Mouse (Mus musculus) liver, embryonic 13.5 days (tissue): ENCODE measurements at regions not wholly inside any gene's neighbourhood (a gene's known extent, or its start where the extent isn't known, plus 50 kb on each side); places are given as distances from the start of the nearest gene placed in this dataset.

Experiments used
- ATAC-seq: fragments of 200-750 bp; cut with Nextera tagmentation; 2 replicates; pipeline ENCODE4 v1.8.0; 2017; ENCODE audit warnings: low read depth, mild to moderate bottlenecking, moderate number of reproducible peaks, moderate library complexity
- DNase-seq: peaks from one replicate; pipeline ENCODE4 v3.0.0; 2022
- H3K27ac ChIP-seq: fragments of 300-500 bp; sonication (generic); 2 replicates; pipeline ENCODE4 v1.5.1; 2015; ENCODE audit warnings: moderate library complexity, mild to moderate bottlenecking, inconsistent platforms
- H3K27me3 ChIP-seq: fragments of 300-500 bp; sonication (generic); 2 replicates; pipeline ENCODE4 v1.6.1; 2015; ENCODE audit warnings: mild to moderate bottlenecking, inconsistent platforms
- H3K36me3 ChIP-seq: fragments of 300-500 bp; sonication (generic); 2 replicates; pipeline ENCODE4 v1.6.1; 2015; ENCODE audit warnings: mild to moderate bottlenecking, inconsistent platforms
- H3K4me1 ChIP-seq: fragments of 300-500 bp; sonication (generic); replicated peaks from 2 replicates; pipeline ENCODE4 v1.6.1; 2015; ENCODE audit warnings: inconsistent platforms
- H3K4me2 ChIP-seq: fragments of 300-500 bp; sonication (generic); 2 replicates; pipeline ENCODE4 v1.6.1; 2015; ENCODE audit warnings: inconsistent platforms, mild to moderate bottlenecking, moderate library complexity
- H3K4me3 ChIP-seq: fragments of 300-500 bp; sonication (generic); replicated peaks from 2 replicates; pipeline ENCODE4 v1.5.1; 2015; ENCODE audit warnings: mild to moderate bottlenecking, inconsistent platforms
- H3K9ac ChIP-seq: fragments of 300-500 bp; sonication (generic); 2 replicates; pipeline ENCODE4 v1.6.1; 2015; ENCODE audit warnings: mild to moderate bottlenecking, inconsistent platforms
- H3K9me3 ChIP-seq: fragments of 300-500 bp; sonication (generic); replicated peaks from 2 replicates; pipeline ENCODE4 v1.6.1; 2016; ENCODE audit warnings: inconsistent platforms
- WGBS: fragments of 180-500 bp; shearing (Covaris S2); methylation state at CpG from one replicate; pipeline ENCODE4 v1.1.7; 2015; ENCODE audit not compliant: insufficient replicate concordance; 5-methylcytosine and 5-hydroxymethylcytosine counted together

DNA sequence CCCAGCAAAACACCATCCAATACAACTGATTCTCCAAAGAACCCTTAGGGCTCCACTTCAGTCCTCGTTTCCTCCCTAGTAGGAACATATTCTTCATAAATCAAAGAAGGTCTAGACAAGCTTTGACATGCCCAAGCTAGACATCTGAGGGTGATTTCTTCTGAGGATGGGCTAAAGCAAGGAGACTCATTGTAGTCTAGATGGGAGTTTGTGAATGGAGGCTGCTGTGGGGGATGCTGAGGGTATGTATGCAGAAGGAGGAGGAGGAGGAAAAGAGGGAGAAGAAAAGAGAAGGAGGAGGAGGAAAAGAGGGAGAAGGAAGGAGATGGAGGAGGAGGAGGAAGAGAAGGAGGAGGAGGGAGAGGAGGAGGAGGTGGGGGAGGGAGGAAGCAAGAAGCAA is 178.9 kb downstream of the Foxo1 start:
- no peak overlapping the region for H3K27ac ChIP-seq
- H3K9ac ChIP-seq = no peak overlapping the region
- DNase-seq = no peak
- no peaks in the 10 kb centered on the region for H3K9me3 ChIP-seq
- no peaks in the 10 kb centered on the region for H3K36me3 ChIP-seq
- H3K4me1 ChIP-seq = no peaks in the 10 kb centered on the region
- H3K27me3 ChIP-seq = no peaks in the 10 kb centered on the region
- no peak overlapping the region for H3K4me3 ChIP-seq
- no peak overlapping the region for H3K4me2 ChIP-seq
- WGBS = 34% methylated on average over 1 of the region's 1 CpGs
- no peak for ATAC-seq

DNA sequence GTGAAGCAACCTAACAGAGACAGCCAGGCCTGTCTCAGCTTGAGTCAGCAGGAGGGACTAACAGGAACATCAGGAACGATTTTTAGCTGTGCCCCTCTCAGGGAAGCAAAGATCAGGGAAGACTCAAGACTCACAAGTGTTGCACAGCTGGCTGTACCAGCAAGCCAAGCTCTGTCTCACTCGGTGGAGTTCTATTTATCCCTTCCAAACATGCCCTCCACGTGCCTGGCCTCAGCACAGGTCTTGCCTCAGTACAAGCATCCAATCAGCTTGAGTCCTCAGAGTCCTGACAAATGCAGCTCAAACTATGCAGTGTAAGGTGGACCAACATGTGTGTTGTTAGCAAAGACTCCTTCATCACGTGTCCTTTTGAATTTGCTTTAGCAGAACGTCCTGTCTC is 178.4 kb downstream of the Foxo1 start:
- ATAC-seq (no peak), DNase-seq (no peak)
- no peak overlapping the region for H3K27ac ChIP-seq
- H3K4me1 ChIP-seq = no peaks in the 10 kb centered on the region
- WGBS = 49% methylated on average over 5 of the region's 5 CpGs
- H3K27me3 ChIP-seq = no peaks in the 10 kb centered on the region
- no peak overlapping the region for H3K4me2 ChIP-seq
- no peak overlapping the region for H3K4me3 ChIP-seq
- H3K9ac ChIP-seq = no peak overlapping the region
- no peaks in the 10 kb centered on the region for H3K9me3 ChIP-seq
- H3K36me3 ChIP-seq = no peaks in the 10 kb centered on the region

DNA sequence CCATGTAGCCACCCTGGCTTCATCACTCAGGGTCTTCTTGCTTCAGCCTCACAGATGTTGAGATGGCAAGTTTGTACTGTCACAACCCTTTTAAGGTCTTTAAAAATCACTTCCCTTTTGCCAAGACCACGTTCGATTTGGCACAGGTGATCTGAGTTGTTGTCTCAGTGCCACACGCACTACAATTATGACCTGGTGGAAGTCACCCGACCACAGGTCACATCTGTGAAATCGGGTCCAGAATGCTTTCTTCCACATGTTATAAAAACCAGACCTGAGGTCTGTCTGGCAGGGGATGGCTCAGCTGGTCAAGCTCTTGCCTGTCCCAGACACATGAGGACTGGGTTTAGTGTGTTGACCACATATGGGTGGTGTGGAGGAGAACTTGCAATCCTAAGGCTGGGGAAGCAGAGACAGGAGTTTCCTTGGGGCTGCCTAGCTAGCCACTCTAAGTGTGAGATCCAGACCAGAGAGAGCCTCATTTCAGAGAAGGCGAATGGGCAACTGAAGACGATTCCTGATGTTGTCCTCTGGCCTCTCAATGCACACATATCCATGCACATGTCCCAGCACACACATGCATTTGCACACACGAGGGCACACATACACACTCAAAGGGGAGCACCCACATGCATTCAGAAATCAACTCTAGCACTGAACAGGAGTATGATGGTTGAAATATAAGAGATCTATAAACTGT is 176.4 kb downstream of the Foxo1 start:
- no peak for ATAC-seq
- Histone ChIP-seq H3K27ac (no peak overlapping the region), H3K4me3 (no peak overlapping the region), H3K9ac (no peak overlapping the region), H3K36me3 (no peaks in the 10 kb centered on the region), H3K27me3 (no peaks in the 10 kb centered on the region), H3K9me3 (no peaks in the 10 kb centered on the region), H3K4me1 (no peaks in the 10 kb centered on the region), H3K4me2 (no peak overlapping the region)
- 54% methylated on average over 8 of the region's 8 CpGs for WGBS
- no peak for DNase-seq

DNA sequence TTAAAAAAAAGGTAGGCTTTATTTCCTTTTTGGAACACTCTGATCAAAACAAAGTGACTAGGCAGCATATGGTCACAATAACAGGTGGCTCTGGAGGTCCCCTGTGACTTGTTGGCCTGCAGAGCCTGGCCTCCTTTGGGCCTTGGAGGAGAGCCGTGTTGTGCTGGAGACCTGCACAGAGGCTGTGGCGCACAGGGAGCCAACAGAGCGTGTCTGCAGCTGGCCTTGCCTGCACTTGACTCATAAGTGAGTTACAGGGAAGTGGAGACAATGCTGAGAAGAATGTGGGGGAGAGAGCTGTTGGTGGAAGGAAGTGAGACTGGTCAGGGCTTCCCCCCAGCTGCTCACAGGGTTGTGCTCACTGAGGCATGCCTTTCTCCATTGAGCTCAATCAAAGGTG is 175.7 kb downstream of the Foxo1 start:
- Histone ChIP-seq H3K9me3 (no peaks in the 10 kb centered on the region), H3K27me3 (no peaks in the 10 kb centered on the region), H3K27ac (no peak overlapping the region), H3K4me1 (no peaks in the 10 kb centered on the region), H3K36me3 (no peaks in the 10 kb centered on the region), H3K9ac (no peak overlapping the region), H3K4me2 (no peak overlapping the region), H3K4me3 (no peak overlapping the region)
- ATAC-seq = no peak
- WGBS = 21% methylated on average over 3 of the region's 3 CpGs
- DNase-seq = no peak

DNA sequence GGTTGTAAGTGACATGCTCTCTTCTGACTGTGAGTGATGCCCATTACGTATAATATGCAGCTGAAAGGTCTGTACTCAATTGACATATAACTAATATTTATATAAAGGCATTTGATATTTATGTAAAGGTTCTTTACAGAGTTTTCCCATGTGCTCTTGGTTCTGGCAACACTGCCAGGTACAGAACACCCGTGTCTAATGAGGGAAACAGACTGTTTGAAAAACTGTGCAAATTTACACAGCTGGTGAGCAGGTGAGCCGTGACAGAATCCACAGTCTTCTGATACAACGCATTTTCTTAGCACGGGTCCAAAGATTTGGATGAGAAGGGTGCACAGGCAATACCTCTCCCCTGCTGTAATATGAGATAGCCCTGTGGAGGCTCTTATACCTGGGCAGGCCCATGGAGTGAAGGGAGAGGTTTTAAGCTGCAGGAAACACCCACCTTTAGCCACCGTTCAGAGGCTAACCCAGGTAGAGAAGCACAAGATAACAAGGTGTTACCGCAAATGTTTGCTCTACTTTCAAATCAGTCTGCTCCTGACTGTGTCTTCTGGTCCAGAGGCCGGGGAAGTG is 161.0 kb downstream of the Foxo1 start:
- no peak overlapping the region for H3K27ac ChIP-seq
- DNase-seq = no peak
- no peaks in the 10 kb centered on the region for H3K9me3 ChIP-seq
- no peak for ATAC-seq
- H3K4me2 ChIP-seq = no peak overlapping the region
- no peaks in the 10 kb centered on the region for H3K4me1 ChIP-seq
- H3K4me3 ChIP-seq = no peak overlapping the region
- H3K36me3 ChIP-seq = no peaks in the 10 kb centered on the region
- no peak overlapping the region for H3K9ac ChIP-seq
- H3K27me3 ChIP-seq = no peaks in the 10 kb centered on the region
- 54% methylated on average over 8 of the region's 8 CpGs for WGBS

DNA sequence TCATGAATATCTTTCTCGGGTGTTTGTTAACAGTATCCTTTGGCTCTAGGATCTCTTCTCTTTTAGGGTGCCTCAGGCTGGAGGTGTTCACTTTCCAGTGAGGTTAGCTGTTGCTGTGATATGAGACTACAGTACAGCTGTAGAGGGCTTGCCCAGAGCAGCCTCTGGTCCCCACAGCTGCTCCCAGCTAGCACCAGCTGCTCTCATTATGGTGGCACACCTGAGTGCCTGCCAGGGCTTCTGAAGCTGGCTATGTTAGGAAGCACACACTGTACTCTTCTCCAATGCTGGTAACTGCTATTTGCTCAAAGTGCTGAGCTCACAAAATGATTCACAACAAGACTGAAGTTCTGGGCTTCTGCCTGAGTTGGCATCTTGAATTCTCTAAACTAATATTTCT is 154.7 kb downstream of the Foxo1 start:
- H3K4me1 ChIP-seq = no peaks in the 10 kb centered on the region
- 61% methylated on average over 1 of the region's 1 CpGs for WGBS
- no peak for DNase-seq

DNA sequence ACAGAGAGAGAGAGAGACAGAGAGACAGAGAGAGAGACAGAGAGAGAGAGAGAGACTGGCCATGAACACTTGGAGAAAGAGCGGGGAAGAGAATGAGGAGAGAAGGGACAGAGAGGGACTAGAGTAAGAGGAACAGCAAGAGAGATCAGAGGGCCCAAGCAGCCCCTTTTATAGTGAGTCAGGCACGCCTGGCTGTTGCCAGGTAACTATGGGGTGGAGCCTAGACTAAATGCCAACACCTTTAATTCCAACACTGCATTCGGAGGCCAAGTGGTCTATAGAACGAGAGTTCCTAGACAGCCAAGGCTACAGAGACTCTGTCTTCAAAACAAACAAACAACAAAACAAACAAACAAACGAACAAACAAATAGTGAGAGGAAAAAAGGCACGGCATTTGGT is 148.1 kb downstream of the Foxo1 start:
- no peak overlapping the region for H3K4me2 ChIP-seq
- no peaks in the 10 kb centered on the region for H3K9me3 ChIP-seq
- no peak overlapping the region for H3K27ac ChIP-seq
- ATAC-seq = no peak
- DNase-seq = no peak
- H3K36me3 ChIP-seq = no peaks in the 10 kb centered on the region
- WGBS = 38% methylated on average over 6 of the region's 6 CpGs
- no peak overlapping the region for H3K4me3 ChIP-seq
- H3K27me3 ChIP-seq = no peaks in the 10 kb centered on the region
- peaks cover 4% of the 10 kb centered on the region; the same call in 1 of the 2 replicates for H3K4me1 ChIP-seq
- H3K9ac ChIP-seq = no peak overlapping the region

More for the DNA sequence above, 154.7 kb downstream of the Foxo1 start:
- Histone ChIP-seq H3K27me3 (no peaks in the 10 kb centered on the region), H3K36me3 (no peaks in the 10 kb centered on the region), H3K4me3 (no peak overlapping the region), H3K4me2 (no peak overlapping the region), H3K27ac (no peak overlapping the region), H3K9ac (no peak overlapping the region), H3K9me3 (0 out of 2 replicates have a peak, but pooled peaks cover 4% of the 10 kb centered on the region)
- ATAC-seq = no peak

DNA sequence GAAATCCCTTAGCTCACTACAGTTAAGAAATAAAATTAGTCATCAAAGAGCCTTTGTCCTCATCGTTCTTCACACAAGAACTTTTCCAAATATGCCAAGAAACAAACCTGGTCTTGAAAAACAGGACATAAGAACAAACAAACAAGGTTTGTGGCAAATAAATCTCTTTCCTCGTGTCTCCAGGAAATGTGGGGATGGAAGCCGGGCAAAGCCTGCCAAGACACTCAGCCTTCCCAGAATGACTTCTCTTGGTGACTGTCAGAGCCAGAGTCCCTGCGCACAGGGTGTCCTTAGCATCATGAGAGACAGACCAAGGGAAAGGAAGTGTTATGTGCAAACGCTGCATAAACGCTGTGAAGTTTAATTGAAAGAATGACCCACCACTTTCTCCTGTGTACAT is 147.2 kb downstream of the Foxo1 start:
- ATAC-seq (no peak), DNase-seq (no peak)
- peaks cover 4% of the 10 kb centered on the region; the same call in 1 of the 2 replicates for H3K4me1 ChIP-seq
- H3K27me3 ChIP-seq = no peaks in the 10 kb centered on the region
- WGBS = 19% methylated on average over 6 of the region's 6 CpGs
- no peak overlapping the region for H3K27ac ChIP-seq
- H3K4me2 ChIP-seq = no peak overlapping the region
- no peaks in the 10 kb centered on the region for H3K36me3 ChIP-seq
- H3K9me3 ChIP-seq = no peaks in the 10 kb centered on the region
- no peak overlapping the region for H3K4me3 ChIP-seq
- no peak overlapping the region for H3K9ac ChIP-seq

DNA sequence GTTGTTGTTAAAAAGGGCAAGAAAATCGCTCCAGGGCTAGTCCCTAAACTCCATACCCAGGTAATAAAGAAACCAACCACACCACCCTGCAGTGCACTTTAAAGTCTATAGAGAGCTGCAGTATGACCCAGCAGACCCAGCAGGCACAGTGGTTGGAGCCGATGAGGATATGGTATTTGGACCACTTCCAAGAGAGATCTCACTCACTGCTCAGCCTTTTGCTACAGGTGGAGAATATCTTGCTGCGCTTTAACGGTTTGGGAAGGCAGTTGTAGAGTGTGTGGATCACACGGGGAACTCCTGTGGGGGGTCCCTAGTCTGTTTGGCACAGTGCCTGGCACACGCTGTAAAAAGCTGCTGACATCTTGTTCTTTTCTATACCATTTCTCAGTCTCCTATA is 145.9 kb downstream of the Foxo1 start:
- Histone ChIP-seq H3K27ac (no peak overlapping the region), H3K4me3 (no peak overlapping the region), H3K9me3 (no peaks in the 10 kb centered on the region), H3K27me3 (no peaks in the 10 kb centered on the region), H3K4me2 (no peak overlapping the region), H3K36me3 (no peaks in the 10 kb centered on the region), H3K4me1 (peaks cover 4% of the 10 kb centered on the region; the same call in 1 of the 2 replicates), H3K9ac (no peak overlapping the region)
- DNase-seq = no peak
- WGBS = 57% methylated on average over 6 of the region's 6 CpGs
- no peak for ATAC-seq

DNA sequence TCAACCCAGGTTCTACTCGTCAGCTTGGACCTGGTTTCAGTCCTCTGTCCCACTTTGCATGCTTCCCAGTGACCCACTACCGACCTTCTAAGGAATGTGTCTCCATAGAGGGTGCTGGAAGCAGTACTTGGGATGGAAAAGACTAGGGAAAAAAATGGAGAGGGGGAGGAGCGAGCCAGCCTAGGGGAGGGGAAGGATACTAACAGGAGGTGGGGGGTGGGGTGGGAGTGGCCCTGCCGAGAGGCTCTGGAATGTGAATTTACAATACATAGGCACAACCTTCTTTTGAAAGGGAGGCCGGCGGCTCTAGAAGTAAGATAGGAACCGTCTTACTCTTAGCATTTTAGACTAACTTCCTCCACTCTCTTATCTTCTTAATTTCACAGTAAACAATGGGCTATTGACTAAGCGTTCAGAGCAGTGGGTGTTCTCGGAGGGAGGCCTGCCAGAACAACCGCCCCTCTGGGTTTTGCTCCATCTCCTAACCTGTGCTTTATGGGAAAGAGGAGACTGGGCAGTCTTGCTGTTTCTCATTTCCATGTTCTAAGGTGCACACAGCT is 145.1 kb downstream of the Foxo1 start:
- 0 out of 2 replicates have a peak, but pooled peaks have one; percentile 18 for ATAC-seq
- Histone ChIP-seq H3K9me3 (no peaks in the 10 kb centered on the region), H3K27ac (no peak overlapping the region), H3K4me3 (no peak overlapping the region), H3K36me3 (no peaks in the 10 kb centered on the region), H3K27me3 (no peaks in the 10 kb centered on the region), H3K4me2 (no peak overlapping the region), H3K4me1 (peaks cover 4% of the 10 kb centered on the region; the same call in 1 of the 2 replicates), H3K9ac (no peak overlapping the region)
- DNase-seq = no peak
- WGBS = 25% methylated on average over 10 of the region's 10 CpGs

DNA sequence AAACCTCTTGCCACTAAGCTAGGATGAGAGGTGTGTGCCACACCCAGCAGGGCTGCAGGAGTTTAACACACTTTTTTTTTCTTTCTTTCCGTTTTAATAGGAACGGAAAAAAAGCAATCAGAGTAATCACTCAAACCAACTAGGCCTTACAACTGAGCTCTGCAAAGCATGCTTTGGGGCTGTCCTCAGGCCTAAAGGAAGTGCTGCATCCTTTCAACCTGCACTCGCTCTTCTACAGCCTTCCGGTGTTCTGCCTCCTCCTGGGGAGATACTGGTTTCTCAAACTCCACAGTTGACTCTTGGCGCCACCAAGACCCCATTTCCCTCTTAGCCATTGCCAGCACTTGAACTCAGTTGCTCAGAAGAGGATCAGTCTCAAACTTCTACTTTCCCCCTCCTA is 143.2 kb downstream of the Foxo1 start:
- DNase-seq (no peak), ATAC-seq (no peak)
- Histone ChIP-seq H3K4me1 (peaks cover 4% of the 10 kb centered on the region; the same call in 1 of the 2 replicates), H3K27me3 (no peaks in the 10 kb centered on the region), H3K4me3 (no peak overlapping the region), H3K9me3 (no peaks in the 10 kb centered on the region), H3K27ac (no peak overlapping the region), H3K9ac (no peak overlapping the region), H3K4me2 (no peak overlapping the region), H3K36me3 (no peaks in the 10 kb centered on the region)
- WGBS = 65% methylated on average over 5 of the region's 5 CpGs

DNA sequence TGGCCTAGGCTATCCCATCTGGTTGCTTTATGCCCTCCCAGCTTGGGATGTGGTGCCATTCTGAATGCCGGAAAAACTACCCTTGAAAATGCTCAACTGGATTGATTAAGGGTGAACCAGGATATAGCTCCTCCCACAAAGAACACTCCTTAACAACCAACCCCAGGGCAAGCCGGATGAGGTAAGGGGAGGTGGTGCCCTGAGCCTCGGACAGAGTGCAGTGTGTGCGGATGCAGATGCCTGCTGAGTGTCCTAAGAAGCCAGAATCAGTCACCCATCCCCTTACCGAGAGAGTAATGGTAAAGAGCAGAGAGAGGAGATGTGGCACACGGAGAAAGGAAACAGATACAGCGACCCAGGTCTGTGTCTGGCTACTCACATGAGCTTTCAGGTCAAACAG is 141.3 kb downstream of the Foxo1 start:
- 58% methylated on average over 7 of the region's 7 CpGs for WGBS
- H3K4me1 ChIP-seq = peaks cover 4% of the 10 kb centered on the region; the same call in 1 of the 2 replicates
- no peak for ATAC-seq

More for the DNA sequence above, 141.3 kb downstream of the Foxo1 start:
- no peak overlapping the region for H3K9ac ChIP-seq
- H3K4me2 ChIP-seq = no peak overlapping the region
- no peaks in the 10 kb centered on the region for H3K27me3 ChIP-seq
- H3K36me3 ChIP-seq = no peaks in the 10 kb centered on the region
- H3K27ac ChIP-seq = no peak overlapping the region
- H3K4me3 ChIP-seq = no peak overlapping the region
- H3K9me3 ChIP-seq = no peaks in the 10 kb centered on the region
- no peak for DNase-seq
